Mouse (Mus musculus): ENCODE data around the gene Gpr65.
"Not testable (repeated sequence)": the region's sequence is repeated elsewhere in the genome, so short reads cannot be mapped to it uniquely, and the experiment has no call there.

Gene Gpr65

DNA sequence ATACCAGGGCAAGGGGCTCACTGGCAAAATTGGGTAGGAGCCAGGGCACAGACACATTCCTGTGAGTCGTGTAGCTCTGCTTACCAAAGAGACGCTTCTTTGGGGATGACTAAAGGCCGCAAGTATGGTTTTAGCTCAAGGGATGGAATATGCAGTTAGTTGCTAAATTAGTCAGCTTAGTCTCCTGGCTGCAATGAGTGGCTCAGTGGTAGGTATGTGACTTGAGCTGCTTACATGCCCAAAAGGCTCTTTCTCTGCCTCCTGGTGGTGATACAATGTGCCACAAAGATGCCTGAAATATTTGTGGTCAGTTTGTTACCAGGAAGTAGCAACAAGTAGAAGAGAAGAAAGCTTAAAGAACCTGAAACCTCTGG lies 15.0 kb downstream of the Gpr65 start:
- no peak for DNase-seq

DNA sequence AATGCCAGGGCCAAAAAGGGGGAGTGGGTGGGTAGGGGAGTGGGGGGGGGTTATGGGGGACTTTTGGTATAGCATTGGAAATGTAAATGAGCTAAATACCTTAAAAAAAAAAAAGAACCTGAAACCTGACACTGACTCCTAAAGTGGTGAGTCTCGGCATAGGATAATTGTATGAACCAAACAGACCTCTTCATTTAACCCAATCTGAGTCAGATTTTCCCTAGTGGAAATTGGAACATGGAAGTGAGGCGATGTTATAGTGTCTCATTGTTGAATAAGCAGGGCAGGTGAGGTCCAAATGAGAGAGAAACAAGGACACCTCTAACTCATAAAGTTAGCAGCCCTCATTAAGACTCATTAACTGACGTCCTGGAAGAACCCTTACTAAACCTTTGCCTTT lies 16.0 kb downstream of the Gpr65 start:
- no peak for DNase-seq

DNA sequence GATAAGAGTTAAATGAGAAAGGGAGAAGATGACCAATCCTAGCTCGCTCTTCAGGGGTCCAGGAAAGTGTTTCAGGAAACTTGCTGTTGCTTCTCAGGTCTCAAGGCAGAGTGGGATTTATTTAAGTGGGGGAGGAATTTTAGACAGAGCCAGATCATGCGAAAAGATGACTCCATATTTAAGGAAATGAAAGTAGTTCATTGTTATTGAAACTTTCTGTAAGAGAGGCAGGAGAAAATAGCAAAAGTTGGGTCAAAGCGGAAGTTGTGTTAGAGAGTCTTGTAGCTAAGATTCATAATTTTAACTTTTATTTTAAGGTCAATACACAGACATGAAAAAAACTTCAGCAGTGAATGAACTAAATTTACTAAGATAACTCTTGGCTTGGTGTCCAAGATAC lies 22.0 kb downstream of the Gpr65 start:
- DNase-seq = no peak

DNA sequence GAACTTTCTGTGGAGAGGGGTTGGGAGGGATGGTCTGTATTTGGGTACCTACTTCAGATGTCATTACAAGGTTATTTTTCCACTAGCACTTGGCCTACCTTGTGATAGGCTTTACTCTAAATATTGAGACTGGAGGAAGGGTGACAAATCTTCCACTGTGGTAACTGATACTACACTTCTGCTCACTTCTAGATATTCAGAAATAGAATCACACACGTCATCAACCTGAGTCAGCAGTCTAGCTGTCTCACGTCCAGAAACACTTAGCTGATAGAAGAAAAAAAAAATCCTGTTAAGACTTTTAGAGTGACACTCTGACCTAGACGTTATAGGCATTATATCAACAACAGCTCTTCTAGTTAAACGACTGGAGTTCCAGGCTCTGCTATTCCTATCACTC lies 23.8 kb downstream of the Gpr65 start:
- no peak for DNase-seq

DNA sequence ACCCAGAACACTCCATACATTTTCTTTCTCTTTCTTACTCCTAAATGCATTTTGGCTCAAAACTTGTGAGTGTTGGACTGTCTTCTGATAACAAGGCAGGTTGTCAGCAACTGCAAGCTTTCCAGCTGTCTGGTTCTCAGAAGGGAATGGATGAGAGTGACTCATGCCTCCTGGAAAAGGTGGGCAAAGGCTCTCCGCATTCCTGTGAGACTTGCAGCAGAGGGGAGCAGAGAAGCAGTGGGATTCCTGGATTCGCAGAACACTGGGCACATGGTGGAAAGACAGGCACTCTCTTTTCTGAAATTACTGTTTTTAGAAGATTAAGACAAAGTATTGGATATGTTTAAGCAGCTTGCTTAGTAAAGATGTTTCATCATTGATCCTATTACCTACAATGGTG lies 25.8 kb downstream of the Gpr65 start:
- no peak for DNase-seq

DNA sequence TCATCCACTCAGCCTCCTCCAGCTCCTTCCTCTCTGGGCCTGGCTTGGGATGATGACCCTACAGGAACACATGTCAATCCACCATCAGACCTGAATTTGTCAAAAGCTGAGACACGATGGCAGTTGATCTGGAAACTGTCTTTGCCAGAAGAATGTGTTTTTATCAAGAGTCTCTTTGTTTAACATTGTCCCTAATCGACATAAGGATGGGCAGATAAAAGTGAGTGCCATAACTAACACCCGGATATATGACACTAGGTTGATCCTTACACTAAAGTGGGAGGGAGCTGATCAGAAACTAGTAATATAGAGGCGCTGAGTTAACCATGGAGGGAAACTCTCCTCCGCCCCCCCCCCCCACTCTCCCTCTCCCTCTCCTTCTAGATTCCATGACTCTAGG lies 33.5 kb downstream of the Gpr65 start:
- DNase-seq = no peak

DNA sequence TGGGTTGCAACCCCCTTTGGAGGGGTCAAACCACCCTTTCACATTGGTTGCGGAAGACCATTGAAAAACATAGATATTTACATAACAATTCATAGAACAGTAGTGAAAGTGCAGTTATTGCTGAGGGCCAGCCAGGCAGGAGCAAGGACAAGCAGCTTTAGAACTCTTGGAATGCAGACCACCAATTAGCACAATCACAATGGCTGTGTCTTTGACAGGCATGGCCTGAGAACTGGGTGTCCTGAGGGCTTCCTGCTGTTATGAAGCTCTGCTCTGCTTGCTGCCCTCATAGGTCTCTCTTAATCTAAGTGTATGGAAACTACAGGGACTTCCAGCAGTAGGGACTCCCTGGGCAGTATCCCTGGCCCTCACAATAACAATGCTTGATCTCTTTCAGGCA lies 34.6 kb downstream of the Gpr65 start:
- DNase-seq = no peak

DNA sequence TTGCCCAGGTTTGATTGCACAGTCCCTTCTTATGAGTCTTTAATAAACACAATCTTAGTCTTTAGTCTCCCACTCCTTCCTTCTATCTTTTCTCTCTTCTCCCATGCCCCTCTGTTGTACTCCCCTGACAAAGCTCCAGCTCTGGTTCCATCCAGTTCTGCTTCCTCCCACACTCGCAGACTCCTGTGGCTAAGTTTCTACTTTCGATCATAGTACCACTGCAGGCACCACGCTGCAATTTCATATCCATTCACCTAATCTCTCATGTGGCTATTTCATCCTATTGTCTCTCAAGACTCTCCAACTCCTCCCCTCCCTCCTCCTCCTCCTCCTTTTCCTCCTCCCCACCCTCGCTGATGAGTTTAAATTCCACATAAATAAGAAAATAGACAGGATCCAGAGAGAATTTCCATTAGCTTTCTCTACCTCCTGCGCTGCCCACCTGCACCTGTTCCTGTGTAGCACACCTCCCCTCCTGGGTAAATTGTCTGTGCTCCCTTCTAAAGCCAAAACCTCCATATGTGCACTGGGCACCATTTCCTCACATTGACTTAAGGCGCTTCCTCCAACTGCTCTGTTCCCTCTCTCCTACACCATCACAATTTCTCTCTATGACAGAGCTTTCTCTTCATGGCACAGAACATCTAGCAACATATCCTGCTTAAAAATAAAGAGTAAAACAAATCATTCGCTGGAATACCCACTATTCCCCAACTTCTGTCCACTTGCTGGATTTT lies 38.9 kb downstream of the Gpr65 start:
- DNase-seq = no peak

DNA sequence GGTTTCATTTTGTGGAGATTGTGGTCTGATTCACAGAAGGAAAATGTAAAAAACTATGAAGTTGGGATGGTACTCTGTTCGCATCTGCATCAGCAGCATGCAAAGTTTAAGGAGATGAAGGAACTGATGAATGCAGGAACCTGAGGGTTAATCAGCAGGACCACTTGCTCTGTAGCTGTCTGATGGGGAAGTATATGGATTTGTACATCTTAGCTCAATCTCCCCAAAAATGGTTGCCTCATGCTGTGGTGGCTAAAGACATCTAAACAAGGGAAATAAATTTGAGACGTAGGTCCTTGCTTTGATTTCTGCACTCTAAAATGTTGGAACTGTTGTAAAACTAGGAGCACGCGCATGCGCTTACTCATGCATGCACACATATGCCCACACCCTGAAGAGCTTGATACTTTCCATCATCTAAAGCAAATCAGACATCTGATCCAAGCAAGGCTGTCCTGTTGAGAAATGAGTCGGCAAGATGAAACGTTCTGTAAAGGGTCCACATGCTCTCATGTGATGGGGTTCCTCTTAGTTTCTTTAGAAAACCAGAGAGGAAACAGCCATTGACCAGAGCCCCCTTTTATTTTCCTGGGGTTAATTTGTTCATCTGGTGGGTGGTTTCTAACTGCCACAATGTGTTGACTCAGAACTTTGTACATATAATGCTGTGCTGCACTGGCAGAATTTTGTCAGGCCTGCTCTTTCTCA lies 43.1 kb downstream of the Gpr65 start:
- no peak for DNase-seq

DNA sequence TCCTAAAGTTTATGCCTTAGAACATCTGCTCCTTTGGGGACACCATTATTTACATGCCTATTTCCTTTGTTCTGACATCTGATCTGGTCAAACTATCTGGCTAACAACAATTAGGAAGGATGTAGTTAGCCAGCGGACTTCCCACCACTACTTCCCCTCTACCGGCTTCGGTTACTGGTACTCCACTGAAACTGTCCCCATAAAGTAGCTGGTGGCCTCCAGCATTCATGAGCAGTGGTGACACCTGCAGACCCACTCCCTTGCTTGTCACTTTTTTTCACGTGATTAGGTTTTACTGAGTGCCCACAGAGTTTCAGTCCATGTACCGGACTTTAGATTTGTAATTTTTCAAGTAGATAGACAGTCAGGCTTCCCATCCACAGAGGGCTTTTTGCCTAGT lies 47.5 kb downstream of the Gpr65 start:
- DNase-seq = no peak

DNA sequence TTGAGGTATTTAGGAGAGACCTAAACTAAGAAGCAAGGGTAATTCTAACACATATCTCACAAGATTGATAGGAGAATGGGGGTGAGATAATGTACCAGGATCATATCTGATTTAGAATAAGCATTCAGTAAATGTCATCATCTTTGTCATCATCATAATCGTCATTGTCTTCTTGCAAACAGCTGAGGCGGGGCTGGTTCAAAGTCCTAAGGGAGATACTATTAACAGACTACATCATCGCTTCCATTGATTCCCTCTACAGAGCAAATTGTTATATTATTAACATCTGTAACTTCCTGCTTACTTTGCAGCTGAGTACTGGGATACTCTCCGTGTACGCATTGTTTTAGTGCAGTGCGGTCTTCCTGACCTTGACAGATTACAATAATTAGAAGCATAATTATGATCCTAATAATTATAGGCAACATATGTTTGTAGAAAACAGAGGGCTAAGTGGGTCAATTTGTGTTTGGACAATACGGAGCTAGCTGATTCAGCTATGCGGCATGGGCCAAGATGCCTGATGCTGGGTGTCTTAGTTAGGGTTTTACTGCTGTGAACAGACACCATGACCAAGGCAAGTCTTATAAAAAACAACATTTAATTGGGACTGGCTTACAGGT lies 49.4 kb downstream of the Gpr65 start:
- DNase-seq = no peak

DNA sequence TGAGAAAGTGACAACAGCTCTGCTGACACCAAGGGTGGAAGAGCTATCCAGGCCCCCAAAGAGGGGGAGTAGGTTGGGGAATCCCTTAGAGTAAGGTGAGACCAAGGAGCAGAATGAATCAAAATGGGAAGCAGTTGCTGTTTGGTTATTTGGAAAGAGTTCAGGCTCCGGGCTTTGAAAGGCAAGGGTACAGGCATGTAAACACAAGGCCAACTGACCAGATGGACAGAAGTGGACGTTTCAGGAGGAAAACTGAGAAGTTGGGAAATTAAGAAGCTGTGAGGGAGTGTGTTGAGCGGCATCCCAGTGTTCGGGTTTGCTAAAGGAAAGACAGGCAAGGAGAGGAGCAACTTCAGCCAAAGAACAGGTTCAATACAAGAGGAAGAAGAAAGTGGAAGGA lies 54.0 kb downstream of the Gpr65 start:
- DNase-seq = no peak

DNA sequence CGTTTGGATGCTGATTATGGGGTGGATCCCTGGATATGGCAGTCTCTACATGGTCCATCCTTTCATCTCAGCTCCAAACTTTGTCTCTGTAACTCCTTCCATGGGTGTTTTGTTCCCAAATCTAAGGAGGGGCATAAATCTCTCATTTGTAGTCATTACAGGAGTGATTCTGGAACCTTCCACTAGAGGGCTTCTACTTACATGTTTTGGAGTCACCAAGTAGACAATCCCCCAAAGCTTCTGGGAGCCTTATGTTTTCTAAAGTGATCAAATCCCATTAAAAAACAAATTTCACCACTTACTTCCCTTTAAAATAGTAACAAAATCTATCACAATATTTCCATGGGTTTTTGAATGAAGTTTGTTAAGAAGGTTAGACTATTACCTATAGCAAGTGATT lies 55.7 kb downstream of the Gpr65 start:
- DNase-seq = not testable (repeated sequence)

Measured in liver (tissue).